Mouse (Mus musculus): Measurements from ENCODE around the gene Mxra8.

DNA sequence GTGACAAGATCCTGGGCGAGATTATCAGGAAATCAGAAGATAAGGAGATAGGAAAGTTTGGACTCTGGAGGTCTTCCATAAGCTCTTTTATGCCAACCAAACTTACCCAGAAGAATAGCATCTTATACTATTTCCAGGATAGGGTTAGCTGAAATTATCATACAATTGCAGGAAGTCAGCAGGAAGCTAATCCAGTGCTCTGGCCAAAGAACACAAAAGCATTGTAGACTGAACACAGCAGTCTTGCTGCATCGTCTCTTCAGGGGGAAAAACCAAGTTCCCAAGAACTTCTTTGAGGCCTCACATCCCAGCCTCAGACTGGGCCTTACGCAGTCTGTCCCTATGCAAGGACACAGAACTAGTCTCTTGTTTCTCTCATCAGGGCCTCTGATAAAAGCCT lies 44.1 kb downstream of the Mxra8 start:
- TF ChIP-seq POLR2A (IDR thresholded peaks at IDR 0.05; ENCODE audit: insufficient read depth, low read depth, low read length) (peak; percentile 70; the same call in 1 of the 2 replicates), CTCF (IDR thresholded peaks at IDR 0.05) (no peak), EP300 (IDR thresholded peaks at IDR 0.05; ENCODE audit: insufficient read depth, low read depth, low read length) (no peak)
